Mouse (Mus musculus) MEL (cell line): ENCODE data around the gene Ipo13. TPM values are rescaled to one million over a fixed set of nuclear protein-coding genes. Genes with fewer than 3 reads are reported as not detected.

ENCODE experiments used
- DNase-seq: peaks from one replicate; pipeline ENCODE4 v3.0.0; 2011; ENCODE audit warnings: low read depth, low spot score
- H3K27ac ChIP-seq: 2 replicates; pipeline ENCODE4 v1.5.1; 2012; ENCODE audit warnings: low read depth, mild to moderate bottlenecking, control low read depth, low read length, moderate library complexity; ENCODE audit not compliant: control insufficient read depth
- H3K27me3 ChIP-seq, 2 experiments: fragments of 150-350 bp in 1 of 2; sonication (generic) in 1 of 2; 2 replicates each; pipeline ENCODE4 v1.6.1; 2012; ENCODE audit warnings: low read length in 2 of 2, mild to moderate bottlenecking in 2 of 2, improper control_type of control experiment in 1 of 2, moderate library complexity in 1 of 2; ENCODE audit not compliant: insufficient read depth in 2 of 2, control insufficient read depth in 1 of 2
- H3K36me3 ChIP-seq, 2 experiments: 2 replicates each; pipeline ENCODE4 v1.6.1; 2012 to 2014; ENCODE audit warnings: low read length in 2 of 2, improper control_type of control experiment in 1 of 2, inconsistent platforms in 1 of 2, mild to moderate bottlenecking in 1 of 2; ENCODE audit not compliant: insufficient read depth in 2 of 2, control insufficient read depth in 1 of 2
- H3K4me1 ChIP-seq, 2 experiments: fragments of 150-350 bp in 1 of 2; sonication (generic) in 1 of 2; 2 replicates each; pipeline ENCODE4 v1.6.1; 2012; ENCODE audit warnings: low read length in 2 of 2, improper control_type of control experiment in 1 of 2, mild to moderate bottlenecking in 1 of 2; ENCODE audit not compliant: insufficient read depth in 2 of 2, control insufficient read depth in 1 of 2
- H3K4me3 ChIP-seq, 2 experiments: fragments of 150-350 bp in 1 of 2; sonication (generic) in 1 of 2; 2 replicates each; pipeline ENCODE4 v1.5.1; 2012; ENCODE audit warnings: low read depth in 2 of 2, low read length in 2 of 2, mild to moderate bottlenecking in 2 of 2, moderate library complexity in 2 of 2, control low read depth in 1 of 2, improper control_type of control experiment in 1 of 2; ENCODE audit not compliant: control insufficient read depth in 1 of 2, insufficient read depth in 1 of 2
- H3K79me2 ChIP-seq: 2 replicates; pipeline ENCODE4 v1.6.1; 2012; ENCODE audit warnings: mild to moderate bottlenecking, low read length, moderate library complexity; ENCODE audit not compliant: control insufficient read depth, poor library complexity, insufficient read depth
- H3K9ac ChIP-seq: 2 replicates; pipeline ENCODE4 v1.6.1; 2012; ENCODE audit warnings: low read depth, mild to moderate bottlenecking, control low read depth, low read length, moderate library complexity; ENCODE audit not compliant: control insufficient read depth, poor library complexity, severe bottlenecking
- H3K9me3 ChIP-seq: fragments of 150-350 bp; sonication (generic); replicated peaks from 2 replicates; pipeline ENCODE4 v1.6.1; 2012; ENCODE audit warnings: mild to moderate bottlenecking, low read length, improper control_type of control experiment, moderate library complexity; ENCODE audit not compliant: insufficient read depth
- CHD1 ChIP-seq: IDR thresholded peaks from 2 replicates; pipeline ENCODE4 v1.6.1; 2012; ENCODE audit warnings: low read depth, mild to moderate bottlenecking, inconsistent platforms, low read length, improper control_type of control experiment
- CTCF ChIP-seq, 3 experiments: IDR thresholded peaks in 2 of 3; conservative IDR thresholded peaks in 1 of 3; 2 replicates each; pipeline ENCODE4 v1.5.1; 2011 to 2012; ENCODE audit warnings: low read length in 3 of 3, low read depth in 2 of 3, mild to moderate bottlenecking in 2 of 3, improper control_type of control experiment in 1 of 3, inconsistent platforms in 1 of 3, mixed read lengths in 1 of 3, moderate library complexity in 1 of 3; ENCODE audit not compliant: control insufficient read depth in 1 of 3, insufficient read depth in 1 of 3, poor library complexity in 1 of 3, severe bottlenecking in 1 of 3
- EP300 ChIP-seq, 2 experiments: IDR thresholded peaks; 2 replicates each; pipeline ENCODE4 v1.6.1; 2011; ENCODE audit warnings: improper control_type of control experiment in 2 of 2, low read length in 2 of 2, low read depth in 1 of 2, mild to moderate bottlenecking in 1 of 2
- GATA1 ChIP-seq: IDR thresholded peaks from 2 replicates; pipeline ENCODE4 v1.6.1; 2011; ENCODE audit warnings: low read depth, low read length, improper control_type of control experiment
- HCFC1 ChIP-seq: IDR thresholded peaks from 2 replicates; pipeline ENCODE4 v1.6.1; 2012; ENCODE audit warnings: low read depth, mild to moderate bottlenecking, inconsistent platforms, low read length, improper control_type of control experiment, moderate library complexity
- KAT2A ChIP-seq: conservative IDR thresholded peaks from 2 replicates; pipeline ENCODE4 v1.6.1; 2012; ENCODE audit warnings: low read depth, low read length, improper control_type of control experiment, inconsistent platforms
- MAZ ChIP-seq: IDR thresholded peaks from 2 replicates; pipeline ENCODE4 v1.6.1; 2012; ENCODE audit warnings: low read depth, mild to moderate bottlenecking, inconsistent platforms, low read length, improper control_type of control experiment
- MXI1 ChIP-seq: IDR thresholded peaks from 2 replicates; pipeline ENCODE4 v1.6.1; 2011; ENCODE audit warnings: mild to moderate bottlenecking, low read depth, low read length, improper control_type of control experiment
- MYB ChIP-seq: IDR thresholded peaks from 2 replicates; pipeline ENCODE4 v1.6.1; 2011; ENCODE audit warnings: mild to moderate bottlenecking, low read depth, low read length, improper control_type of control experiment
- MYC ChIP-seq: IDR thresholded peaks from 2 replicates; pipeline ENCODE4 v1.6.1; 2011; ENCODE audit warnings: low read depth, mild to moderate bottlenecking, low read length, improper control_type of control experiment, moderate library complexity
- NRF1 ChIP-seq: IDR thresholded peaks from 2 replicates; pipeline ENCODE4 v1.6.1; 2014; ENCODE audit warnings: low read depth, mild to moderate bottlenecking, inconsistent platforms, low read length, improper control_type of control experiment, moderate library complexity; ENCODE audit not compliant: poor library complexity, insufficient read depth, severe bottlenecking
- POLR2A ChIP-seq, 2 experiments: IDR thresholded peaks; 2 replicates each; pipeline ENCODE4 v1.6.1; 2011 to 2012; ENCODE audit warnings: low read length in 2 of 2, mild to moderate bottlenecking in 2 of 2, control low read depth in 1 of 2, improper control_type of control experiment in 1 of 2, low read depth in 1 of 2, moderate library complexity in 1 of 2; ENCODE audit not compliant: control insufficient read depth in 1 of 2, insufficient read depth in 1 of 2, poor library complexity in 1 of 2
- POLR2AphosphoS2 ChIP-seq: IDR thresholded peaks from 2 replicates; pipeline ENCODE4 v1.6.1; 2011; ENCODE audit warnings: low read length, improper control_type of control experiment
- RCOR1 ChIP-seq: IDR thresholded peaks from 2 replicates; pipeline ENCODE4 v1.6.1; 2012; ENCODE audit warnings: low read depth, mild to moderate bottlenecking, inconsistent platforms, low read length, improper control_type of control experiment
- TAL1 ChIP-seq: IDR thresholded peaks from 2 replicates; pipeline ENCODE4 v1.6.1; 2012; ENCODE audit warnings: mild to moderate bottlenecking, inconsistent platforms, low read length, moderate library complexity, mixed read lengths
- UBTF ChIP-seq: IDR thresholded peaks from 2 replicates; pipeline ENCODE4 v1.6.1; 2012; ENCODE audit warnings: low read depth, mild to moderate bottlenecking, inconsistent platforms, low read length, improper control_type of control experiment, moderate library complexity, borderline replicate concordance; ENCODE audit not compliant: insufficient read depth
- USF1 ChIP-seq: IDR thresholded peaks from 2 replicates; pipeline ENCODE4 v1.6.1; 2014; ENCODE audit warnings: low read depth, mild to moderate bottlenecking, inconsistent platforms, low read length, improper control_type of control experiment, moderate library complexity
- USF2 ChIP-seq, 2 experiments: IDR thresholded peaks; 2 replicates each; pipeline ENCODE4 v1.6.1; 2011 to 2012; ENCODE audit warnings: improper control_type of control experiment in 2 of 2, low read length in 2 of 2, borderline replicate concordance in 1 of 2, inconsistent platforms in 1 of 2, low read depth in 1 of 2, mild to moderate bottlenecking in 1 of 2; ENCODE audit not compliant: insufficient read depth in 1 of 2
- ZKSCAN1 ChIP-seq: IDR thresholded peaks from 2 replicates; pipeline ENCODE4 v1.6.1; 2012; ENCODE audit warnings: low read depth, mild to moderate bottlenecking, inconsistent platforms, low read length, improper control_type of control experiment, moderate library complexity
- ZMIZ1 ChIP-seq: IDR thresholded peaks from 2 replicates; pipeline ENCODE4 v1.6.1; 2012; ENCODE audit warnings: low read depth, mild to moderate bottlenecking, inconsistent platforms, low read length, improper control_type of control experiment, moderate library complexity
- ZNF384 ChIP-seq: IDR thresholded peaks from 2 replicates; pipeline ENCODE4 v1.6.1; 2012; ENCODE audit warnings: low read depth, mild to moderate bottlenecking, inconsistent platforms, low read length, improper control_type of control experiment
- polyA plus RNA-seq, 2 experiments: library from polyadenylated mRNA; stranded (reverse) in 1 of 2; unstranded in 1 of 2; fragments of >175 nt in 1 of 2; fragments of >200 nt in 1 of 2; gene quantifications; 2 replicates each; pipeline versions ENCODE4 v1.2.1 to v1.2.4; 2012; ENCODE audit warnings: low replicate concordance in 2 of 2, low read depth in 1 of 2; ENCODE audit not compliant: insufficient read length in 2 of 2, insufficient read depth in 1 of 2, missing spikeins in 1 of 2
- total RNA-seq: library from RNA; depleted of rRNA; stranded (reverse); fragments of 300-350 nt; gene quantifications from 2 replicates; pipeline ENCODE4 v1.2.3, GENCODE M21; 2012

Gene Ipo13
- total and polyA plus RNA-seq, 3 experiments: 39.5 to 88.0 TPM; not detected in 1

DNA sequence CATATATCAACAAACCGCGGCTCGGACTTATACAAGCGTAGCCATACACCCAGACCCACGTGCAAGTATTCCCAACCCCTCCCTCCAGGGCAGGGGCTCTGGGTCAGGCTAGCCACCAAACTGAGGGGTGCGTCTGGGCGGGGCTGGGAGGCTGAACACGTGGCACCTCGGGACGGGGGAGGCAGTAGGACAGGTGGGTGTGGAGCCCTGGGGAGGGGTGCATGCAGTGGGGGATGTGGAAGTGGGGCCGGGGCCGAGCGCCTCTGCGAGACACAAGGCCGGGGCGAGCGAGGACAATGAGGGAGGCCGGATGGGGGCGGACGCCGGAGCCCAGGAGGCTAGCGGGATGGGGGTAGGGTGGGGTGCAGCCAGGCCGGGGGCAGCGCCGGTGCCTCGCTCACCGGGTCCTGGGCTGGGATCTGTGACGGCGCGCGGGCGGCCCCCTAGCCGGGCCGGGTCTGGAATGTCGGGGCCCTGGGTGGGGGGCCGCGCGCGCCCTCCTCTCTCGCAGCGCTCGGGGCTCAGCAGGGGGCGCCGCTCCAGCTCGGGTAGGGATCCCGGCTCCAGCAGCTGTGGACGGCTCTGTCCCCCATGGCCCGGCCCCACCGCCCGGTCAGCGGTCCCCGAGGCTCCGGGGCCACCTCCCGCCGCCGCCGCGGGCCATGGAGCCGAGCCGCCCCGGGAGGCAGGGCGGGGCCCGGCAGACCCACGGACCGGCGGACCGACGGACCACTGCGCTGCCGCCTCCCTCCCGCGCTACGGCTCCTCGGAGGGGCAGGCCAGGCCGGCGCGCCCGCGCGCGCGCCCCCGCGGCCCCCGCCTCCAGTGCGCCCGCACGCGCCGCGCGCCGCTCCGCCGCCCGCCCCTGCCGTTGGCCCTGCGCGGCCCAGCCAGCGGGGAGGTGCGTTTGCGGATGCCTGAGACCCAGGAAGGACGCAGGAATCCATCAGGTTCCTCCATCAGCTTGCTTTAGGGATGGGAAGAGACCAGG lies 31.8 kb downstream of the Ipo13 start, which contains the start of gene B4galt2:
B4galt2 (minus strand) TSS at position 787 of the 991 bp plus-strand sequence.
- peak in 1 of 3 experiments; percentile 35; a peak in 1 of 6 replicates for TF ChIP-seq CTCF (IDR thresholded peaks at IDR 0.05 in 2 of 3, conservative IDR thresholded peaks at IDR 0.05 in 1 of 3; ENCODE audit: control insufficient read depth in 1 of 3, insufficient read depth in 1 of 3, low read depth in 2 of 3, low read length in 3 of 3, poor library complexity in 1 of 3, severe bottlenecking in 1 of 3)
- no peak for TF ChIP-seq GATA1
- Histone ChIP-seq H3K9me3 (no peaks in the 10 kb centered on the region), H3K36me3 (peaks cover 0 to 3% of the 10 kb centered on the region in 2 experiments; a peak in 3 of 4 replicates), H3K4me1 (peaks cover 0 to 10% of the 10 kb centered on the region in 2 experiments; a peak in 2 of 4 replicates), H3K27me3 (no peaks in the 10 kb centered on the region), H3K27ac (no peak within 1 kb of the TSS), H3K9ac (no peak within 1 kb of the TSS), H3K79me2 (peaks cover 15% of the 10 kb centered on the region), H3K4me3 (no peak within 1 kb of the TSS)
- DNase-seq: no peak

DNA sequence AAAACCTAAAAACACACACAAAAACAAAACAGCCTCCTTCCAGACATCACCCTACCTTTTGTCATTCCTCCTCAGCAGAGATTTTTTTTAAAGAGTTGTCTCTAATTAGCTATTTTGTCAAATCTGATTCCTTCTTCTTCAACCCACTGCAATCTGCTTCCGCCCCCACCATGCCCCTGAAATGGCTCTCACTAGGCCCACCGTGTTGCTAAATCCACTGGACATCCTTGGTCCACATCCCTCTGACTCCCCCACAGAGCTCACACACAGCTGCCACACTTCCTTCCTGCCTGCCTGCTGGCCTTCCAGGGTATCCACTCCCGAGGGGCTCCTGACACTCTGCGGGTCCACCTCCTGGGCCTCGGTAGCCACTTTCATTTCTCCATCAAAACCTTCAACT lies 36.1 kb downstream of the Ipo13 start:
- H3K9ac ChIP-seq: no peak overlapping the region
- no peaks in the 10 kb centered on the region for H3K79me2 ChIP-seq
- no peaks in the 10 kb centered on the region for H3K27me3 ChIP-seq
- H3K9me3 ChIP-seq: no peaks in the 10 kb centered on the region
- no peak overlapping the region for H3K4me3 ChIP-seq
- no peaks in the 10 kb centered on the region for H3K36me3 ChIP-seq
- H3K27ac ChIP-seq: no peak overlapping the region
- no peaks in the 10 kb centered on the region for H3K4me1 ChIP-seq
- DNase-seq: no peak
- TF ChIP-seq ZKSCAN1: no peak
- no peak for TF ChIP-seq ZNF384
- no peak for TF ChIP-seq KAT2A
- TF ChIP-seq MXI1: no peak
- no peak for TF ChIP-seq USF1
- no peak for TF ChIP-seq EP300 (IDR thresholded peaks at IDR 0.05; ENCODE audit: low read depth in 1 of 2, low read length in 2 of 2)
- TF ChIP-seq MAZ: no peak
- TF ChIP-seq NRF1: no peak
- TF ChIP-seq POLR2AphosphoS2: no peak
- no peak for TF ChIP-seq UBTF
- TF ChIP-seq TAL1: no peak
- no peak for TF ChIP-seq RCOR1
- no peak for TF ChIP-seq CHD1
- no peak for TF ChIP-seq MYC
- no peak for TF ChIP-seq POLR2A (IDR thresholded peaks at IDR 0.05; ENCODE audit: control insufficient read depth in 1 of 2, insufficient read depth in 1 of 2, low read depth in 1 of 2, low read length in 2 of 2, poor library complexity in 1 of 2)
- TF ChIP-seq ZMIZ1: no peak
- no peak for TF ChIP-seq MYB
- no peak for TF ChIP-seq USF2 (IDR thresholded peaks at IDR 0.05; ENCODE audit: borderline replicate concordance in 1 of 2, insufficient read depth in 1 of 2, low read depth in 1 of 2, low read length in 2 of 2)
- TF ChIP-seq GATA1: no peak
- no peak for TF ChIP-seq HCFC1
- TF ChIP-seq, all 39 proteins: peak for 0
